Mouse (Mus musculus) testis, adult 2 months (tissue): ENCODE measurements around the gene Akap13.

Experiments
- CTCF ChIP-seq: fragments of 200-500 bp; IDR thresholded peaks from 2 replicates; pipeline ENCODE4 v1.5.1; 2012; ENCODE audit warnings: low read depth, mild to moderate bottlenecking, inconsistent platforms, low read length, moderate library complexity; ENCODE audit not compliant: control insufficient read depth, insufficient read depth, insufficient replicate concordance
- POLR2A ChIP-seq: fragments of 200-500 bp; IDR thresholded peaks from 2 replicates; pipeline ENCODE4 v1.6.1; 2012; ENCODE audit warnings: low read depth, mild to moderate bottlenecking, inconsistent platforms, low read length, moderate library complexity; ENCODE audit not compliant: control insufficient read depth

DNA sequence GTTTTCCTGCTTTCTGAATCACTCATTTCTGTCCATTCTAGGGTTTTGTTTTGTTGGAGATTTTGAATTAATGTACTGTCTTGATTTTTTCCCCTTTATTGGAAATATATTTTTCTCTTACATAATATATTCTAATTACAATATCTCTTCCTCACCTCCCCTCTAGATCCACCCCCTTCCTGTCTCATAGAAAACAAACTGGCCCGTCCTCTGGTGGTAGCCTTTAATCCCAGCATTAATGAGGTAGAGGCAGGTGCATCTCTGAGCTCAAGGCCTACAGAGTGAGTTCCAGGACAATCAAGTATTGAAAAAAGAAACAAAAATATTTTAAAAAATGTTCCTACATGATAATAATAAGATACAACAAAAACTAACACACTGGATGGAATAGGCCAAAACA is 201.6 kb downstream of the Akap13 start:
- TF ChIP-seq CTCF: no peak
- no peak for TF ChIP-seq POLR2A
